Mouse (Mus musculus): ENCODE data around the gene Lrmda.

DNA sequence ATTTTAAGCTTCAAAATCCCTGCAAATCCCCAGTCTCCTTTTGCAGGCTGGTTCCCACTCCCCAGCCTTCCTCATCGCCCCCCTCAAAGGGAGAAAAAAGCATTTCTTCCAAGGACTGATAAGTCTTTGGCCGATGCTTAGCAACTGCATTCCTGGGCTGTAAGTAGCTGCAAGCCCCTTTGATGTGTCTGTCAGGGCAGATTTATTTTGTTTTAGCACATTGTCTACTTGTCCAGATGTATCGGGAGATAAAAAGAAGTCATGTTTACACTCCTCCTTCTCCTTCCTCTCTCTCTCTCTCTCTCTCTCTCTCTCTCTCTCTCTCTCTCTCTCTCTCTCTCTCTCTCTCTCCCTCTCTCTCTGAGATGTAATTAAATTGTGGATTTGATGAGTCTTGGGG, 787.8 kb downstream of the Lrmda start:
- TF ChIP-seq POLR2A (IDR thresholded peaks at IDR 0.05; ENCODE audit: extremely low read depth, insufficient read depth, low read length) = no peak
- no peak for TF ChIP-seq CTCF (IDR thresholded peaks at IDR 0.05; ENCODE audit: low read depth, low read length)

All from liver, adult 2 months (tissue).